Mouse (Mus musculus) kidney, adult 9 months (tissue): ENCODE results near the gene Cep170.

Experiments
- DNase-seq: peaks from one replicate; pipeline ENCODE4 v3.0.0; 2022

Gene Cep170

DNA sequence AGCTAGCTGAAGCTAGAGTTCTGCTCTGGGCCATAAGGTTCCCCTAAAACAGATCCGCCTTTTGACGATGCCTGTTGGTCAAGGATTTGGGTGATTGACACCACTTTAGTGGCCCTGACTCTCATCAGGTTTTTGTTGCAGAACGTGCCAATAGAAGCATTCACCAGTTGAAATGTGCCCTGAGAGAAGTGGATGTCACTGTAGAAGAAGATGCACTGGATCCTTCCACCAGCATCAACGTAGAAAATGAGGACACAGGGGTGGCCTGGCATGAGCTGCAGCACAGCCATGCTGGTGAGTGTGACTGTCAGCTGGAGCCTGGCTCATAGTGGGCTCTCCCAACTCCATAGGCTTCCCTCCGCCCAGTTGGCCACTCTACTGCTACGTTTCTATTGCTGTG is 10.7 kb upstream of the Cep170 start:
- DNase-seq = no peak

DNA sequence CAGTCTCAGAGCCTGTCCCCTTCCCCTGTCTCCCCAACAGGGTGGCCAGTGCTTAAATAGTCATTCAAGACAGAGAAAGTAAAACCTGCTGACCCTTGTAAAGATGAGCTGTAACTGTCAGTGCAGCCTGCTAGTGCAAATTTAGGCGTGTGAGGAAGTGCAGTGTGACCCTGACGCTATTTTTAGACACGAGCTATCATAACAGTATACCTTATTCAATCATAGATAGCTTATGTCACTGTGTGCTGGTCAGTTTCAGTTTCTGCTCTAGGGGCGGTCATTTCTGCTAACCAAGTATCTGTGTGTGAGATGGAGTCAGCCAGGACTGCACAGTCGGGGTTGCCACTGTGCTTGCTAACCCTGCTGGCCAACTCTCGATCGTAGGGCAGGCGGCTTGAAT is 10.0 kb upstream of the Cep170 start:
- no peak for DNase-seq

- DNase-seq = no peak
Observed at GRCm38 (mm10) chr1:176822949-176823348, 9.1 kb upstream of the Cep170 start.

- DNase-seq = no peak
Observed at GRCm38 (mm10) chr1:176821929-176822328, 8.1 kb upstream of the Cep170 start.

DNA sequence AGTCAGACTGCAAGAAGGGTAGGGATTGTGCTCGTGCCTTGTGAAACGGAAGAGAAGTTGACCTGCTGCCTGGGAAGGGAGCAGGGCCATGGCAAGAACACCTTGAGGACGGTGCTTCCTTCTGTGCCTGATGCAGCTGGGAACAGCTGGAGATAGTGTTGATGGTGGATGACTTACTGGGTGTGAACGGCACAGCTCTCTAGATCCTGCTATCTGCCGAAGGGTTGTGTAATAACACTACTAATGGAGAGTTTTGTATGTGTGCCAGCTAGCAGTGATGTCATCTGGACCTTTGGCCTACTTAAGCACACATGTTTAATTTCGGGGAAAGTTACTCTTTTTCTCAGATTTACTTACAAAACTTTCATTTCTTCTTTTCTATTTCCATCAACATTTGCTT is 4.9 kb upstream of the Cep170 start:
- peak; percentile 71 for DNase-seq

GRCm38 (mm10) chr1:176818147-176818546 is 4.3 kb upstream of the Cep170 start:
- no peak for DNase-seq

DNA sequence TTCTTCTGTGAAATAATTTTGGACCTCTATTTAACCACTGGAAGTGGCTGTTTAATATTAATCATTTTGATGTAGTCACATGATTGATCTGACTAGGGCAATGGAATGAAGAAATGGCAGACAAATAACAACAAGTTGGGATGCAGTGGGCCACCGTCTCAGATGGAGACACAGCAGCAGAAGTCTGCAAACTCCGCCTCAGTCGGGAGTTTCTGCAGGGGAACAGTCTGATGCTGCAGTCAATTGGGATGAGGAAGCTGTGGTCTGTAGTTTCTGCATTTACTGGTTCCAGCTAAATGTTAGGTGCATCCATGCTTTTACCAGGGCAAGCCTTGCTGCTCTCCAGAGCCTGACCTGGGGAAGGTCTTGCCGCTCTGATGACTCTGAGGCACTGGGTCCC is 2.9 kb upstream of the Cep170 start:
- no peak for DNase-seq

GRCm38 (mm10) chr1:176814591-176815062 is 760 bp upstream of the Cep170 start, which contains the start of gene Sdccag8:
Gene Sdccag8 (plus strand): TSS chr1:176814660.
- peak; percentile 97 for DNase-seq

GRCm38 (mm10) chr1:176813292-176814035 is 403 bp downstream of the Cep170 start:
- peak; percentile 57 for DNase-seq

DNA sequence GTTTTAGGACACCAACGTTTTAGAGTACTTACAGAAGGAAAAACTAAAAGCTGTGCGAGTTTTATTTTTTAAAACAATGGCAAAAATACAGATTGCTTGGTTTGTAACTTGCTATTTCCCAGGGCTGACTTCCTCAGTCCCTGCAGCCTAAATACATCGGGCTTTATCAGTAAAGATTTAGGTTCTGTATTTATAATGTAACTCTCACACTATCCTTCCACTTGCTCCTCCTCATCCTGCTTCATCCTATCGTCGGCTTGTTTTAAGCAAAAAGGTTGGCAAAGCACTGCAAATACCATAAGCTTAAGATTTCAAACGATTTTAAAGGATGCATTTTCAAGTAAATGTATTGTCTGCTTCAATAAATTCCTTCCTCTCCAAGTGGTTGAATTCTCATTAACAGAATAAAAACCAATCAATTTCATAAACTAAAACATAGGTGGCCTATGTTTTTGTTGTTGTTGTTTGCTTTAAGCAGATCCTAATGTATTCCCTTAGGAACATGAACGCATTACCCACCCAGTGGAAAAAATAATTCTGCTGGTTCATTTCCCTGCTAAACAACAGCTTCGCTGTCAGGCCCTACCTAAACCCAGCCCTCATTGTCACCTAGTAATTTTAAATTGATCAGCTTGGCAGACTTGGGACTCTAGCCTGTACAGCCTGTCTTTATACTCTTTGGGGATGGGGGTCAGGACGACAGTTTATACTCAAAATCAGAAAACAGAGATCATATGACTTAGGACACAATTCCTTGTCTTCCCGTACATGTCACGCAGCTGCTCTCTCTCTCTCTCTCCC is 1.2 kb downstream of the Cep170 start:
- no peak for DNase-seq

GRCm38 (mm10) chr1:176811892-176812291 is 2.0 kb downstream of the Cep170 start:
- no peak for DNase-seq

DNA sequence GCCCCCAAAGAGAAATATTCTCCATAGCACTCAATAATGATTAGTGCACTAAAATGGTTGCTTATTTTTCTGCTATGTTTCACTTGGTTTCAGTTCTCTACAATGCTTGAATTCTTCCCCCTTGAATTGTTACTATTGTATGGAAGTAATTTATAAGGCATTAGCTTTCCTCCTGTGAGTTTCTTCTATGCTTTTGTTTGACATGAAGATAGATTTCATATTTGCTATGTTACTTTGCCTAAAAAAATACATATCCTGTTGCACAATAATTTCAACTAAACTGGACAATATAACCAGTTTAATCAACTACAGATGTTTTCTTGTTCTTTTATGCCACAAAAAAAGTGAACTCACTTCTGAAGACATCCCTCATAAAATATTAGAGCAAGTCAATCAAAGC is 3.7 kb downstream of the Cep170 start:
- no peak for DNase-seq

- peak; percentile 49 for DNase-seq
Observed at GRCm38 (mm10) chr1:176800728-176801365, 13.0 kb downstream of the Cep170 start.

DNA sequence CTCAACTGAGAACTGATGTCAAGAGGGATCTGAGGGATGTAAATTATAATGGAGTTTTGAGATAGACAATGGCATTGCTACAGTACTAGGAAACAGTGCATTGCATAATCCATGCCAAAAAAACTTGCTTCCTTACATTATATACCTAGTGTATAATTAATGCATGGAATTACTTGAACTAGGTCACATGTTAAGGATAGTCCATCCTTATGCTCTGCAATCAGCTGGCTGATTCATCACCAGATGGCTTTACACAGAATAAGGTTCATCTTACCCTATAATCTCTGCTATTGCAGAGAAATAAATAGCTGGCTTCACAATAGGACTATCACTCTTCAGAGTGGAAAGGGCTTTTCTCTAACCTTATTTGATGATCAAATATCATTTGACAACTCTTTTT is 15.2 kb downstream of the Cep170 start:
- DNase-seq = no peak

DNA sequence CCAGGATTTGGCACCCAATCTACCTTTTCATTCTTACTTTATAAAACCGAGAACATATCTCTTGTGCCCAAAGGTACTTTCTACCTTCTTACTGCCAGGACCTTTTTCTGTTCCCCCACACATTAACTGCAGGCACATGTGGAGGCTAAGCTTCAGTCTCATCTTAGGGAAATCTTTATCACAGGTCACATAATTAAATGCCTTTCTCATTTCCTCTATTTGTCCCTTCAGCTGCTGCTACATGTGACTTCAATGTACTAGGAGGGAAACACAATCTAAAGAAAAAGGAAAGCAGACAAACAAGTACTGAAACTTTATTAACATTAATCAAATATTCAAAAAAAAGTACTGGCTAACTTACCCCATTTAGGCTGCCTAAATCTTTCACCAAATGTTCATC is 21.7 kb downstream of the Cep170 start:
- no peak for DNase-seq

- no peak for DNase-seq
Observed at GRCm38 (mm10) chr1:176789326-176789725, 24.5 kb downstream of the Cep170 start.

- no peak for DNase-seq
Observed at GRCm38 (mm10) chr1:176774533-176774932, 39.3 kb downstream of the Cep170 start.

DNA sequence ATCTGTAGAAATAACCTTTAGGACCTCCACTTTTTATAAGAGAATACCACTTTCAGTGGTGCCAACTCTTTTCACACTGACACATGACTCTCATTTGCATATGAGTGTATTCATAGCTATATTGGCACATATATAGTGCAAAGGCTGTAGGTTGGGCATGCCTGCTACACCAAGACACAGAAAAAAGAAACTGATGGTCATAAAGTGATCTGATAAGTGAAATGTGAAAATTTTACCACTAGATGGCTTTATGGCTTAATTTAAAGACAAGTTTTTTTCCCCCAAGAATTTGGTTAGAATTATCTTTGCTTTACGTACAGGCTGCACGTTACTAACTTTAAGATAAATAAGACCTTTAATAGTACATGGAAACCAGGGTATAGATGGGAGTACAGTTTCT is 51.6 kb downstream of the Cep170 start:
- no peak for DNase-seq

GRCm38 (mm10) chr1:176760673-176761072 is 53.2 kb downstream of the Cep170 start:
- DNase-seq = no peak

DNA sequence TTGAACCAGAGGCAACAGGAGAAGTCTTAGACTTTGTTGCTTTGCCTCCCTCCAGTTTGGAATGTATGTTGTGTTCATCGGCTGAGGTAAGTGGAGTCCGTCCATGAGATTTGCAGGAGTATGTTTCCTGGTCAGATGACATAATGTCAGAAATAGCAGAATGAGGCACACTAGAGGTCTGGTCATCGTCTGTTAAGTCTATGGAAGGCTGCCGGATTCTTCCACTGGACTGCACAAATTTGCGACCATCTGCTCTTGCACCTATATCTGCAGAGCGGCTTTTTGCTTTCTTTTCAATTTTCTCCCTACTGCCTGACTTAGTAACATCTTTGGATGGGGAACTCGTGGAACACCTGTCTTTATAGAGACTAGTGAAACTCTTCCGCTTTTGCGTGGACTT is 58.3 kb downstream of the Cep170 start:
- DNase-seq = no peak

DNA sequence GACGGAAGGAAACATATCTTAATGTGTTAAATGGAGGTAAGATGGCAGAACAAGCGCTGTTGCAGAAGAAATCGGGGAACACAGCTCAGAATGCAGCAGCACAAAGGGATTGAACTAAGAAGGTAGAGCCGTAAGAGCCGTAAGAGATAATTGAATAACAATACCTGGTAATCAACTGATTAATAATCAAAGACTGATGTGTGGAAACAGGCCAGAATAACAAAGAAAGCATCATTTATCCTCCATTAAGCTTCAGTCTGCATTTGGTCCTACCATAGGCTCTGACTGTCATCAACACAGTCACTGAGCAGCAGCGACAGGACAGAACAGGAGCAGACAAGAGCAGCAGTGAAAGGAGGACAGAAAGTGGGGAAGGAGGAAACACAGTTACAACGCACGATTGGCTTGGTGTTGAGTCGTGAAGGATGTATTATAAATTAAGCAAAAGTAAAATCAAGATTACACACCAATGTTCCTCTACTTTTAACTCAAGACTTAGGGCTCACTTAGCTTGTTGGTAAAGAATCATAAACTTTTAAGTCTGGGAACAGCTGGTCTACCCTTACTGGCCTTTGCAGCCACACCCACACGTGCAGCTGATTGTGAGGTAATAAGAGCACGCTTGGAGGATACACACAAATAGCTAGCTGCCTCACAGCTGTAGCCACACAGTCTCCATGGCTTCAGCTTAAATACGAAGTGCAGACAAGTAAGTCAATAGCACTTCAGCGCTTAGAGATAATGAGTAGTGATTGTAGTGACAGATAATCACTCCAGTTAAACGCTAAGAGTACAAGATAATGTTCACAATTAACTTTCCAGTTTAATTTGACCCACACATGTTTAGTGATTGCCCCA is 59.8 kb downstream of the Cep170 start:
- DNase-seq = no peak

- DNase-seq = no peak
Observed at GRCm38 (mm10) chr1:176749708-176750107, 64.2 kb downstream of the Cep170 start.

DNA sequence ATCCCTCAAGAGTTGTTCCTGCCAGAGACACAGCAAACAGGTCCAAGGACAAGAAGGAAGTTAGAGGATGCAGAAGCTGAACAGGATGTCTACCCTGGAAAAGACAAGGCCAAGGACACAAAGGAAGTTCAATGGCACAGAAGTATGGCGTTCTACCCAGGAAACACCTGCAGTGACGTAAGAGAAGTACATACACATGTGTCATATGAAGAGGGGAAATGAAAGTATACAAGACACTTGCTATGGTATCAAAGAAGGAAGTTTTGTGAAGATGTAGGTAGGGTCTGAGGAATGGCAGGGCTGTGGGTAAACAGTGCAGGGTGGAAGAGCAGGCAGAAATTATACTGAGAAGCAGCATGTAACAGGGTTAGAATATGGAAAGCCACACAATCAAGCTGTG is 81.0 kb downstream of the Cep170 start:
- no peak for DNase-seq
